Mouse (Mus musculus): ENCODE measurements around the gene Sbno2. TPM values are rescaled to one million over a fixed set of nuclear protein-coding genes. Genes with fewer than 3 reads are reported as not detected.
A peak's percentile ranks its signal among the peaks of the same experiment; 100 is the strongest.

Gene Sbno2
- polyA plus RNA-seq, 1 experiment from 2014 or later, result 10.7 TPM

- Histone ChIP-seq H3K4me2 (replicated peaks; ENCODE audit: low read depth) (peak overlapping the region; percentile 27), H3K9me3 (ENCODE audit: control insufficient read depth, low read length) (no peaks in the 10 kb centered on the region), H3K4me1 (replicated peaks; ENCODE audit: control insufficient read depth, insufficient read depth) (0 out of 2 replicates have a peak, but pooled peaks cover 3% of the 10 kb centered on the region), H3K36me3 (ENCODE audit: control insufficient read depth, insufficient read depth, low read length) (no peaks in the 10 kb centered on the region), H3K9ac (ENCODE audit: low read length) (no peak overlapping the region), H3K27me3 (ENCODE audit: control insufficient read depth, insufficient read depth, low read length) (no peaks in the 10 kb centered on the region), H3K4me3 (ENCODE audit: low read depth, low read length) (no peak overlapping the region), H3K27ac (replicated peaks) (peak overlapping the region; percentile 24; the same call in 1 of the 2 replicates)
- TF ChIP-seq EP300 (optimal IDR thresholded peaks at IDR 0.05), result no peak
- TF ChIP-seq CTCF (IDR thresholded peaks at IDR 0.05; ENCODE audit: low read depth), result 0 out of 2 replicates have a peak, but pooled peaks have one; percentile 4
- ATAC-seq (ENCODE audit: low FRiP score, low TSS enrichment) (peak; percentile 42; the same call in 1 of the 2 replicates), DNase-seq (ENCODE audit: low spot score) (peak; percentile 57)
- 6% methylated on average over 15 of the region's 15 CpGs for WGBS
Observed at GRCm38 (mm10) chr10:80018739-80019297, 86.6 kb downstream of the Sbno2 start.

- Histone ChIP-seq H3K36me3 (ENCODE audit: control insufficient read depth, insufficient read depth, low read length) (no peaks in the 10 kb centered on the region), H3K4me2 (replicated peaks; ENCODE audit: low read depth) (no peak overlapping the region), H3K4me1 (replicated peaks; ENCODE audit: control insufficient read depth, insufficient read depth) (0 out of 2 replicates have a peak, but pooled peaks cover 3% of the 10 kb centered on the region), H3K27ac (replicated peaks) (no peak overlapping the region), H3K9ac (ENCODE audit: low read length) (0 out of 2 replicates have a peak overlapping the region, but pooled peaks have one; percentile 13), H3K27me3 (ENCODE audit: control insufficient read depth, insufficient read depth, low read length) (no peaks in the 10 kb centered on the region), H3K9me3 (ENCODE audit: control insufficient read depth, low read length) (no peaks in the 10 kb centered on the region), H3K4me3 (ENCODE audit: low read depth, low read length) (no peak overlapping the region)
- DNase-seq (ENCODE audit: low spot score) (no peak), ATAC-seq (ENCODE audit: low FRiP score, low TSS enrichment) (no peak)
- 82% methylated on average over 14 of the region's 14 CpGs for WGBS
- TF ChIP-seq CTCF (IDR thresholded peaks at IDR 0.05; ENCODE audit: low read depth) (no peak), EP300 (optimal IDR thresholded peaks at IDR 0.05) (no peak)
Observed at GRCm38 (mm10) chr10:80017771-80018170, 87.6 kb downstream of the Sbno2 start.

GRCm38 (mm10) chr10:80017361-80017760 lies 88.0 kb downstream of the Sbno2 start:
- no peak for DNase-seq (ENCODE audit: low spot score)
- Histone ChIP-seq H3K9me3 (ENCODE audit: control insufficient read depth, low read length) (no peaks in the 10 kb centered on the region), H3K4me2 (replicated peaks; ENCODE audit: low read depth) (no peak overlapping the region), H3K27ac (replicated peaks) (no peak overlapping the region), H3K27me3 (ENCODE audit: control insufficient read depth, insufficient read depth, low read length) (no peaks in the 10 kb centered on the region), H3K4me1 (replicated peaks; ENCODE audit: control insufficient read depth, insufficient read depth) (0 out of 2 replicates have a peak, but pooled peaks cover 3% of the 10 kb centered on the region), H3K36me3 (ENCODE audit: control insufficient read depth, insufficient read depth, low read length) (no peaks in the 10 kb centered on the region), H3K4me3 (ENCODE audit: low read depth, low read length) (no peak overlapping the region), H3K9ac (ENCODE audit: low read length) (no peak overlapping the region)
- 67% methylated on average over 3 of the region's 3 CpGs for WGBS
- no peak for ATAC-seq (ENCODE audit: low FRiP score, low TSS enrichment)
- no peak for TF ChIP-seq CTCF (IDR thresholded peaks at IDR 0.05; ENCODE audit: low read depth)
- no peak for TF ChIP-seq EP300 (optimal IDR thresholded peaks at IDR 0.05)

GRCm38 (mm10) chr10:80016931-80017330 lies 88.4 kb downstream of the Sbno2 start:
- Histone ChIP-seq H3K9me3 (ENCODE audit: control insufficient read depth, low read length) (no peaks in the 10 kb centered on the region), H3K9ac (ENCODE audit: low read length) (no peak overlapping the region), H3K4me3 (ENCODE audit: low read depth, low read length) (0 out of 2 replicates have a peak overlapping the region, but pooled peaks have one; percentile 2), H3K27me3 (ENCODE audit: control insufficient read depth, insufficient read depth, low read length) (no peaks in the 10 kb centered on the region), H3K4me1 (replicated peaks; ENCODE audit: control insufficient read depth, insufficient read depth) (0 out of 2 replicates have a peak, but pooled peaks cover 3% of the 10 kb centered on the region), H3K27ac (replicated peaks) (peak overlapping the region; percentile 45; the same call in 1 of the 2 replicates), H3K36me3 (ENCODE audit: control insufficient read depth, insufficient read depth, low read length) (no peaks in the 10 kb centered on the region), H3K4me2 (replicated peaks; ENCODE audit: low read depth) (no peak overlapping the region)
- no peak for DNase-seq (ENCODE audit: low spot score)
- 91% methylated on average over 10 of the region's 10 CpGs for WGBS
- TF ChIP-seq EP300 (optimal IDR thresholded peaks at IDR 0.05) (no peak), CTCF (IDR thresholded peaks at IDR 0.05; ENCODE audit: low read depth) (no peak)
- ATAC-seq (ENCODE audit: low FRiP score, low TSS enrichment), result no peak

GRCm38 (mm10) chr10:80016511-80016910 lies 88.9 kb downstream of the Sbno2 start, which contains the start of gene Arhgap45:
Arhgap45 (plus strand) TSS chr10:80016653.
- Histone ChIP-seq H3K9ac (ENCODE audit: low read length) (no peak within 1 kb of the TSS), H3K4me2 (replicated peaks; ENCODE audit: low read depth) (no peak within 1 kb of the TSS), H3K4me3 (ENCODE audit: low read depth, low read length) (0 out of 2 replicates have a peak within 1 kb of the TSS, but pooled peaks have one; percentile 2), H3K27ac (replicated peaks) (peak within 1 kb of the TSS; percentile 45; the same call in 1 of the 2 replicates), H3K27me3 (ENCODE audit: control insufficient read depth, insufficient read depth, low read length) (no peaks in the 10 kb centered on the region), H3K9me3 (ENCODE audit: control insufficient read depth, low read length) (no peaks in the 10 kb centered on the region), H3K4me1 (replicated peaks; ENCODE audit: control insufficient read depth, insufficient read depth) (0 out of 2 replicates have a peak, but pooled peaks cover 3% of the 10 kb centered on the region), H3K36me3 (ENCODE audit: control insufficient read depth, insufficient read depth, low read length) (0 out of 2 replicates have a peak, but pooled peaks cover 1% of the 10 kb centered on the region)
- WGBS, result 70% methylated on average over 11 of the region's 11 CpGs
- TF ChIP-seq CTCF (IDR thresholded peaks at IDR 0.05; ENCODE audit: low read depth), result no peak
- TF ChIP-seq EP300 (optimal IDR thresholded peaks at IDR 0.05), result no peak
- ATAC-seq (ENCODE audit: low FRiP score, low TSS enrichment), result no peak
- DNase-seq (ENCODE audit: low spot score), result no peak

- Histone ChIP-seq H3K9me3 (ENCODE audit: control insufficient read depth, low read length) (0 out of 2 replicates have a peak, but pooled peaks cover 3% of the 10 kb centered on the region), H3K4me3 (ENCODE audit: low read depth, low read length) (no peak overlapping the region), H3K9ac (ENCODE audit: low read length) (no peak overlapping the region), H3K27me3 (ENCODE audit: control insufficient read depth, insufficient read depth, low read length) (no peaks in the 10 kb centered on the region), H3K27ac (replicated peaks) (no peak overlapping the region), H3K36me3 (ENCODE audit: control insufficient read depth, insufficient read depth, low read length) (peaks cover 8% of the 10 kb centered on the region; the same call in 1 of the 2 replicates), H3K4me1 (replicated peaks; ENCODE audit: control insufficient read depth, insufficient read depth) (0 out of 2 replicates have a peak, but pooled peaks cover 3% of the 10 kb centered on the region), H3K4me2 (replicated peaks; ENCODE audit: low read depth) (no peak overlapping the region)
- no peak for DNase-seq (ENCODE audit: low spot score)
- 77% methylated on average over 10 of the region's 10 CpGs for WGBS
- TF ChIP-seq CTCF (IDR thresholded peaks at IDR 0.05; ENCODE audit: low read depth), result no peak
- no peak for TF ChIP-seq EP300 (optimal IDR thresholded peaks at IDR 0.05)
- ATAC-seq (ENCODE audit: low FRiP score, low TSS enrichment), result no peak
Observed at GRCm38 (mm10) chr10:80015583-80015982, 89.8 kb downstream of the Sbno2 start.

Measured in stomach, postnatal 0 days (tissue).